Mouse (Mus musculus): ENCODE measurements around the gene Wscd2. TPM values are rescaled to one million over a fixed set of nuclear protein-coding genes. Genes with fewer than 3 reads are reported as not detected.
A peak's percentile ranks its signal among the peaks of the same experiment; 100 is the strongest.

Gene Wscd2
- polyA plus RNA-seq, 1 experiment from 2014 or later: 8.4 TPM

DNA sequence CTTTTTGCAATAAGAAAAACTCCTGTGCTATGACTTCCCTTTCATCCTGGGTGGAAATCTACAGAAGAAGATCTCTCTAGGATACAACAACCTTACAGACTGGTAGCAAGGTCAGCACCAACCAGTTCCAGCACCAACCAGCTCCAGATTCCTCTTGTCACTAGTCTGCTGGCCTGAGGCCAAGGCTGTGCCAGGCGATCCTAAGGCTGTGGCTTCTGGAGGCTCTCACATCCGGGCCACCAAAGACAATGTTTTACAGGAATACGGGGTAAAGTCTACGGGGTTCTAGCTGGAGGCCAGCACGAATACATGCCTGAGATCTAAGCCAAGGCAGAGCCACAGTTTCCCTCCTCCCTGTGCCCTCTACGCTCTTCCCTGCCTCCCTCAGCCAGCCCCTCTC is 25.4 kb upstream of the Wscd2 start:
- H3K9me3 ChIP-seq: no peaks in the 10 kb centered on the region
- H3K27me3 ChIP-seq: peaks cover 6% of the 10 kb centered on the region; the same call in 1 of the 2 replicates
- no peak for ATAC-seq (replicated peaks)
- H3K4me1 ChIP-seq: peaks cover 31% of the 10 kb centered on the region
- H3K4me3 ChIP-seq: no peak overlapping the region
- H3K9ac ChIP-seq (replicated peaks): no peak overlapping the region
- H3K4me2 ChIP-seq (replicated peaks): no peak overlapping the region
- H3K36me3 ChIP-seq: no peaks in the 10 kb centered on the region
- WGBS: 63% methylated on average over 6 of the region's 6 CpGs
- H3K27ac ChIP-seq (replicated peaks): no peak overlapping the region

GRCm38 (mm10) chr5:113466536-113466935 is 23.6 kb upstream of the Wscd2 start:
- WGBS: 11% methylated on average over 6 of the region's 6 CpGs
- H3K36me3 ChIP-seq: no peaks in the 10 kb centered on the region
- H3K4me2 ChIP-seq (replicated peaks): no peak overlapping the region
- H3K4me3 ChIP-seq: no peak overlapping the region
- H3K4me1 ChIP-seq: peaks cover 24% of the 10 kb centered on the region
- H3K9ac ChIP-seq (replicated peaks): no peak overlapping the region
- H3K27ac ChIP-seq (replicated peaks): no peak overlapping the region
- no peak for ATAC-seq (replicated peaks)
- H3K27me3 ChIP-seq: peaks cover 6% of the 10 kb centered on the region; the same call in 1 of the 2 replicates
- H3K9me3 ChIP-seq: no peaks in the 10 kb centered on the region

DNA sequence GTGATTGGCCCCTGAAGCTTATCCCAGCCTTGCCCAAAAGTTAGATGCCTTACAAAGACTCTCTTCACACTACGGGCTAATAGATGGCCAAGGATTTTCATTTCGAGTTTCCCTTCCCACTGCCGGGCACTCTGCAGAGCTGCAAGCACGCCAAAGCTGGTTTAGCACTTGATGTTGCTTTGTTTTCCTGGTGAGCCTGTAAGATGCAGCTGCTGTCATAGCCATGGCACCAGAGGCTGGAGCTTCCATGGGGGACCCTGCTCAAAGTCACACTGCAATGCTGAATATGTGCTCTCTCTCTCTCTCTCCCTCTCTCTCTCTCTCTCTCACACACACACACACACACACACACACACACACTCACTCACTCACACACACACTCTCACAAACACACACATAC is 23.1 kb upstream of the Wscd2 start:
- 10% methylated on average over 4 of the region's 4 CpGs for WGBS
- no peak for ATAC-seq (replicated peaks)
- H3K27ac ChIP-seq (replicated peaks): no peak overlapping the region

GRCm38 (mm10) chr5:113467765-113468164 is 22.4 kb upstream of the Wscd2 start:
- 1% methylated on average over 8 of the region's 8 CpGs for WGBS
- Histone ChIP-seq H3K4me3 (no peak overlapping the region), H3K9me3 (no peaks in the 10 kb centered on the region), H3K36me3 (no peaks in the 10 kb centered on the region), H3K27ac (replicated peaks) (no peak overlapping the region), H3K4me2 (replicated peaks) (no peak overlapping the region), H3K27me3 (no peaks in the 10 kb centered on the region; the same call in 1 of the 2 replicates), H3K9ac (replicated peaks) (no peak overlapping the region), H3K4me1 (peaks cover 13% of the 10 kb centered on the region)
- no peak for ATAC-seq (replicated peaks)

More for the DNA sequence above, 23.1 kb upstream of the Wscd2 start:
- Histone ChIP-seq H3K27me3 (peaks cover 6% of the 10 kb centered on the region; the same call in 1 of the 2 replicates), H3K9ac (replicated peaks) (no peak overlapping the region), H3K4me2 (replicated peaks) (no peak overlapping the region), H3K36me3 (no peaks in the 10 kb centered on the region), H3K4me3 (no peak overlapping the region), H3K4me1 (peaks cover 18% of the 10 kb centered on the region), H3K9me3 (no peaks in the 10 kb centered on the region)

DNA sequence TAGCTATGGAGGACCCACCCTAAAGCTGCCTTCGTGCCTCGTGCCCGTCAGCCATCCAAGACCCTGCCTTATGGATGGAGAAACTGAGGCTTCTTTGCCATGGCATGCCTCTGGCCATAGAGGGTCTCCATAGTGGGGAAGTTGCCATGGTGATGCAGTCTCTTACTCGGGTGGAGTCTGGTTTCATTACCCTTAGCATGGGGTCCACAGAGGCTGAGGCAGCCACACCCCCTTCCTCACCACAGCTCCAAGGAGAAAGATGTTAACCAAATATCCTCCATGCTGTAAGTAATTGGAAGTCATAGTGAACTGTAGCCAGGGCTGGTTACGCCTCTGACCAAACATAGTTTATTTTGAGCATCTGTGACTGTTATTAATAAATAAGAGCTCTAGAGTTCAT is 21.5 kb upstream of the Wscd2 start:
- Histone ChIP-seq H3K4me2 (replicated peaks) (no peak overlapping the region), H3K4me1 (peaks cover 13% of the 10 kb centered on the region), H3K27ac (replicated peaks) (no peak overlapping the region), H3K9me3 (no peaks in the 10 kb centered on the region), H3K36me3 (no peaks in the 10 kb centered on the region), H3K4me3 (no peak overlapping the region), H3K9ac (replicated peaks) (no peak overlapping the region), H3K27me3 (no peaks in the 10 kb centered on the region; the same call in 1 of the 2 replicates)
- 65% methylated on average over 5 of the region's 5 CpGs for WGBS
- no peak for ATAC-seq (replicated peaks)

DNA sequence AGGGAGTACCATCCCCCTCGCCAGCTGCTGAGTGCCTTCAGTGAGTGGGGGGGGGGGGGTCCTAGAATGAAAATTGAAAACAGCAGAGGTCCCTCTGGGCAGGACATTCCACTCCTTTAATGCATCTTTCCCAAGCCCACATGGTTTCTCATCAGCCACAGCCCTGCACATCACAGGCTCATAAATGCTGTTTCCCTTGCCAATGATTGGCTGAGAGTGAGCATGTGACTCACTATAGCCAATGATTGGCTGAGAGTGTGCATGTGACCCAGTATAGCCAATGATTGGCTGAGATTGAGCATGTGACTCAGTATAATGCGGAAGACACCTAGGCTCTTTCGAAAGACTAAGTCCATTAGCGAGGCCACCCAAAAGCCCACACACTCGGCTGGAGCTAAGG is 20.9 kb upstream of the Wscd2 start:
- no peak for ATAC-seq (replicated peaks)

GRCm38 (mm10) chr5:113469826-113470225 is 20.3 kb upstream of the Wscd2 start:
- Histone ChIP-seq H3K9me3 (no peaks in the 10 kb centered on the region), H3K36me3 (no peaks in the 10 kb centered on the region), H3K9ac (replicated peaks) (no peak overlapping the region), H3K4me2 (replicated peaks) (no peak overlapping the region), H3K4me1 (peaks cover 13% of the 10 kb centered on the region), H3K27me3 (no peaks in the 10 kb centered on the region; the same call in 1 of the 2 replicates), H3K4me3 (no peak overlapping the region), H3K27ac (replicated peaks) (no peak overlapping the region)
- 91% methylated on average over 5 of the region's 5 CpGs for WGBS
- no peak for ATAC-seq (replicated peaks)

More for the DNA sequence above, 20.9 kb upstream of the Wscd2 start:
- H3K27ac ChIP-seq (replicated peaks): no peak overlapping the region
- H3K9me3 ChIP-seq: no peaks in the 10 kb centered on the region
- no peak overlapping the region for H3K9ac ChIP-seq (replicated peaks)
- no peaks in the 10 kb centered on the region; the same call in 1 of the 2 replicates for H3K27me3 ChIP-seq
- H3K4me3 ChIP-seq: no peak overlapping the region
- no peak overlapping the region for H3K4me2 ChIP-seq (replicated peaks)
- H3K4me1 ChIP-seq: peaks cover 13% of the 10 kb centered on the region
- WGBS: 92% methylated on average over 5 of the region's 5 CpGs
- H3K36me3 ChIP-seq: no peaks in the 10 kb centered on the region

DNA sequence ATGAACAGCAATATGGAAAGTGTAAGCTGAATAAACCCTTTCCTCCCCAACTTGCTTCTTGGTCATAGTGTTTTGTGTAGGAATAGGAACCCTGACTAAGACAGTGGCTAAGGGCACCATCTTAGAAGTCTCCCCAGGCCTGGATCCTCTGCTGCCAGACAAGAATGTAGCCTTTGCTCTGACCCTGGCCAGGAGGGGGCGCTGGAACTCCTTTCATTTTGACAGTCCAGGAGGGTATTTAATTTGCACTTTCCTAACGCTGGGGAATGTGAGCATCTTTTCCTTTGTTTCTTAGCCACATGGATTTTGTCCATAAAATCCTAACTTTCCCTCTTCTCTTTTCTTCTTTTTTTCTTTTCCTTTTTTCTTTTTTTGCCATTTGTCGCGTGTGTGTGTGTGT is 18.7 kb upstream of the Wscd2 start:
- Histone ChIP-seq H3K27me3 (no peaks in the 10 kb centered on the region), H3K4me1 (peaks cover 13% of the 10 kb centered on the region), H3K36me3 (no peaks in the 10 kb centered on the region), H3K4me2 (replicated peaks) (no peak overlapping the region), H3K27ac (replicated peaks) (no peak overlapping the region), H3K9ac (replicated peaks) (no peak overlapping the region), H3K4me3 (no peak overlapping the region), H3K9me3 (no peaks in the 10 kb centered on the region)
- 45% methylated on average over 4 of the region's 4 CpGs for WGBS
- ATAC-seq (replicated peaks): no peak

GRCm38 (mm10) chr5:113472339-113472738 is 17.8 kb upstream of the Wscd2 start:
- Histone ChIP-seq H3K36me3 (no peaks in the 10 kb centered on the region), H3K4me3 (no peak overlapping the region), H3K9me3 (no peaks in the 10 kb centered on the region), H3K4me1 (peaks cover 12% of the 10 kb centered on the region), H3K27me3 (no peaks in the 10 kb centered on the region), H3K9ac (replicated peaks) (no peak overlapping the region), H3K27ac (replicated peaks) (no peak overlapping the region), H3K4me2 (replicated peaks) (no peak overlapping the region)
- ATAC-seq (replicated peaks): no peak
- WGBS: 61% methylated on average over 7 of the region's 7 CpGs

- H3K4me3 ChIP-seq: no peak overlapping the region
- no peaks in the 10 kb centered on the region for H3K27me3 ChIP-seq
- WGBS: 29% methylated on average over 6 of the region's 6 CpGs
- no peaks in the 10 kb centered on the region for H3K9me3 ChIP-seq
- no peak overlapping the region for H3K27ac ChIP-seq (replicated peaks)
- no peaks in the 10 kb centered on the region for H3K36me3 ChIP-seq
- no peak overlapping the region for H3K9ac ChIP-seq (replicated peaks)
- H3K4me1 ChIP-seq: 0 out of 2 replicates have a peak, but pooled peaks cover 2% of the 10 kb centered on the region
- no peak for ATAC-seq (replicated peaks)
- no peak overlapping the region for H3K4me2 ChIP-seq (replicated peaks)
Observed at GRCm38 (mm10) chr5:113476816-113477215, 13.3 kb upstream of the Wscd2 start.

- H3K4me1 ChIP-seq: 0 out of 2 replicates have a peak, but pooled peaks cover 2% of the 10 kb centered on the region
- WGBS: 63% methylated on average over 5 of the region's 5 CpGs
- no peaks in the 10 kb centered on the region for H3K36me3 ChIP-seq
- H3K27me3 ChIP-seq: no peaks in the 10 kb centered on the region
- H3K9me3 ChIP-seq: no peaks in the 10 kb centered on the region
- peak; percentile 29; the same call in 1 of the 2 replicates for ATAC-seq (replicated peaks)
- no peak overlapping the region for H3K9ac ChIP-seq (replicated peaks)
- no peak overlapping the region for H3K4me2 ChIP-seq (replicated peaks)
- no peak overlapping the region for H3K4me3 ChIP-seq
- H3K27ac ChIP-seq (replicated peaks): no peak overlapping the region; the same call in 1 of the 2 replicates
Observed at GRCm38 (mm10) chr5:113479075-113479474, 11.1 kb upstream of the Wscd2 start.

DNA sequence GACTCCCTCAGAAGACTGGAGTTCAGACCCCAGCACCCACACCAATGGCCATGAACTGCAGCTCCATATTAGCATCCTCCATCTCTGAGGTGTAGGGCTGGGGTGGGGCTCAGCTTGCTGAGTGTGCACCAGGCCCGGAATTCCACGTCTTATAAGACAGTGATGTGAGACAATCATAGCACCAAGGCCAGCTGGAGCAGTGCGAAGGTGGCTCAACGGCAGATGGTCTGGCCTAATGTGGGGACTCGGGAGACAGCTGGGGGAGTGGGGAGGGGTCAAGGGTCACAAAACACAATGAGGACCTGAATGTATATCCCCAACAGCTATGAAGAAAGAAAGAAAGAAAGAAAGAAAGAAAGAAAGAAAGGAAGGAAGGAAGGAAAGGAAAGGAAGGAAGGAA is 9.7 kb upstream of the Wscd2 start:
- no peak overlapping the region for H3K9ac ChIP-seq (replicated peaks)
- no peaks in the 10 kb centered on the region for H3K36me3 ChIP-seq
- H3K4me2 ChIP-seq (replicated peaks): no peak overlapping the region
- ATAC-seq (replicated peaks): no peak
- H3K4me1 ChIP-seq: 0 out of 2 replicates have a peak, but pooled peaks cover 2% of the 10 kb centered on the region
- H3K27ac ChIP-seq (replicated peaks): no peak overlapping the region
- H3K4me3 ChIP-seq: no peak overlapping the region
- 49% methylated on average over 5 of the region's 5 CpGs for WGBS
- H3K9me3 ChIP-seq: no peaks in the 10 kb centered on the region
- H3K27me3 ChIP-seq: no peaks in the 10 kb centered on the region

DNA sequence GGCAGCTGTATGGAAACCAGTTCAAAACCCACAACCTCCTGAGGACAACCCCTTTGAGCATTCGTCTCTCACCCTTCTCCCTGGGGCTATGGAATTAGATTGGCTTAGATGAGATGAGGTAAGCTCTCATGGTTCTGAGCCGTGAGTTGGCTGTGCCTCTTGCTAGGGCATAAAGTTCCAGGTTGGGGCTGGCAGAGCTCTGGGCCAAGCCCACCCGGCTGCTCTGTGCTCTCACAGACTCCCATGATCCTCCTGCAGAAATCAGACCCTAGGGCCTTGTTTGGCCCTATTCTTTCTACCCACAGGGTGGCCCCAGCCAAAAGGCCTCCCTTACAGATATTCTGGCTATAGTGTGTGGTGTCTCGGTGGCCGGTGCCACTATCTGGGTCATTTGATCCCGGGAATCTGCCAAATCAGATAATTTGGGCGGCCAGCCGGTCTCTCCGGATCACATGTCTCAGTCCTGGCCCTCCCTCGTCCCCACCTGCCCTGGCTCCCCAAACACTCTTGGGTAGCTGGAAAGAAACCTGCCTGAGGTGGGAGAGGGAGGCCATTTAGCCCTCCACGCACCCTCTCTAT is 4.5 kb upstream of the Wscd2 start:
- no peak overlapping the region for H3K9ac ChIP-seq (replicated peaks)
- H3K4me1 ChIP-seq: peaks cover 5% of the 10 kb centered on the region
- no peaks in the 10 kb centered on the region for H3K27me3 ChIP-seq
- ATAC-seq (replicated peaks): no peak
- H3K4me2 ChIP-seq (replicated peaks): no peak overlapping the region
- H3K36me3 ChIP-seq: no peaks in the 10 kb centered on the region
- no peak overlapping the region for H3K4me3 ChIP-seq
- WGBS: 68% methylated on average over 11 of the region's 11 CpGs
- H3K27ac ChIP-seq (replicated peaks): no peak overlapping the region
- no peaks in the 10 kb centered on the region for H3K9me3 ChIP-seq

All from forebrain, embryonic 15.5 days (tissue).